Mouse (Mus musculus) forebrain, postnatal 0 days (tissue): ENCODE measurements around the gene Rimbp2. TPM values are rescaled to one million over a fixed set of nuclear protein-coding genes. Genes with fewer than 3 reads are reported as not detected.

ENCODE experiments used
- ATAC-seq: fragments of 200-750 bp; cut with Nextera tagmentation; 2 replicates; pipeline ENCODE4 v1.8.0; 2017; ENCODE audit warnings: mild to moderate bottlenecking, moderate library complexity
- DNase-seq: peaks from one replicate; pipeline ENCODE4 v3.0.0-alpha.2; 2015
- H3K27ac ChIP-seq: fragments of 300-500 bp; sonication (generic); 2 replicates; pipeline ENCODE4 v1.5.1; 2014; ENCODE audit warnings: low read depth, mild to moderate bottlenecking, antibody characterized with exemption, low read length, moderate library complexity, mixed read lengths
- H3K27me3 ChIP-seq: fragments of 300-500 bp; sonication (generic); 2 replicates; pipeline ENCODE4 v1.6.1; 2014; ENCODE audit warnings: mild to moderate bottlenecking, low read length, mixed read lengths; ENCODE audit not compliant: insufficient read depth
- H3K36me3 ChIP-seq: fragments of 300-500 bp; sonication (generic); 2 replicates; pipeline ENCODE4 v1.6.1; 2014; ENCODE audit warnings: mild to moderate bottlenecking, moderate library complexity; ENCODE audit not compliant: insufficient read depth
- H3K4me1 ChIP-seq: fragments of 300-500 bp; sonication (generic); 2 replicates; pipeline ENCODE4 v1.6.1; 2014; ENCODE audit warnings: antibody characterized with exemption; ENCODE audit not compliant: insufficient read depth
- H3K4me2 ChIP-seq: fragments of 300-500 bp; sonication (generic); 2 replicates; pipeline ENCODE4 v1.6.1; 2014; ENCODE audit warnings: low read depth, mild to moderate bottlenecking, moderate library complexity
- H3K4me3 ChIP-seq: fragments of 300-500 bp; sonication (generic); 2 replicates; pipeline ENCODE4 v1.5.1; 2014; ENCODE audit warnings: low read depth, low read length, mixed read lengths
- H3K9ac ChIP-seq: fragments of 300-500 bp; sonication (generic); 2 replicates; pipeline ENCODE4 v1.6.1; 2014; ENCODE audit warnings: mild to moderate bottlenecking
- H3K9me3 ChIP-seq: fragments of 300-500 bp; sonication (generic); 2 replicates; pipeline ENCODE4 v1.6.1; 2016; ENCODE audit warnings: low read length
- CTCF ChIP-seq: sonication (generic); IDR thresholded peaks from 2 replicates; pipeline ENCODE4 v1.5.1; 2016; ENCODE audit warnings: antibody characterized with exemption, control low read depth, low read depth
- WGBS: fragments of 180-500 bp; shearing (Covaris S2); extraction: QIAGEN DNeasy Blood & Tissue Kit; methylation state at CpG from one replicate; pipeline ENCODE4 v1.1.7; 2014; 5-methylcytosine and 5-hydroxymethylcytosine counted together
- polyA plus RNA-seq: library from polyadenylated mRNA; unstranded; fragments of >200 nt; fragmentation: Nextera tagmentation; extraction: Ambion mirVana; gene quantifications from 2 replicates; pipeline ENCODE4 v1.2.1, GENCODE M21; 2015
- total RNA-seq: library from RNA; depleted of rRNA; stranded (reverse); fragments of >200 nt; gene quantifications from 2 replicates; pipeline ENCODE4 v1.2.3, GENCODE M21; 2014

Gene Rimbp2
- total and polyA plus RNA-seq, 2 experiments from 2014 or later, result 4.6 to 25.6 TPM

DNA sequence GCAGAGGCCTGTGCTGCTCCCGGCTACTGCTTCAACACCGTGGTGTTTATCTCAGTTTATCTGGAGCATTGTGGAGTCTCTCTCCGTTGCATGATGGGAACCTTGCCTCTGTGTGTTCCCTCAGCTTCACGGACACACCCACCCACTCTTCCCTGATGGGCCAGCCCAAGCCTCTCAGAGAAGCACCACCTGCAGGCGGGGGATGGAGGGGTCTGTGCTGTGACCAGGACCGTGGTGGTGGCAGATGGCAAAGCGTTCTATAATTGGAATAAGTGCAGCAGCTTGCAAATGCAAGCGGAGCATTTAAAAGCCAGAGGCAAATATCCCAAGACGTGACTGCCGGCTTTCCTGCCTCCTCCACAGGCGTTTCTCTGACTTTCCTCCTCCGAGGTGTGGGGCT, 143.3 kb downstream of the Rimbp2 start:
- Histone ChIP-seq H3K4me2 (no peak overlapping the region), H3K4me3 (no peak overlapping the region), H3K27ac (peak overlapping the region; percentile 69), H3K36me3 (no peaks in the 10 kb centered on the region), H3K27me3 (no peaks in the 10 kb centered on the region), H3K9me3 (no peaks in the 10 kb centered on the region), H3K4me1 (peaks cover 28% of the 10 kb centered on the region), H3K9ac (no peak overlapping the region)
- WGBS, result 24% methylated on average over 12 of the region's 12 CpGs
- 0 out of 2 replicates have a peak, but pooled peaks have one; percentile 9 for TF ChIP-seq CTCF
- DNase-seq (peak; percentile 70), ATAC-seq (peak; percentile 46)

DNA sequence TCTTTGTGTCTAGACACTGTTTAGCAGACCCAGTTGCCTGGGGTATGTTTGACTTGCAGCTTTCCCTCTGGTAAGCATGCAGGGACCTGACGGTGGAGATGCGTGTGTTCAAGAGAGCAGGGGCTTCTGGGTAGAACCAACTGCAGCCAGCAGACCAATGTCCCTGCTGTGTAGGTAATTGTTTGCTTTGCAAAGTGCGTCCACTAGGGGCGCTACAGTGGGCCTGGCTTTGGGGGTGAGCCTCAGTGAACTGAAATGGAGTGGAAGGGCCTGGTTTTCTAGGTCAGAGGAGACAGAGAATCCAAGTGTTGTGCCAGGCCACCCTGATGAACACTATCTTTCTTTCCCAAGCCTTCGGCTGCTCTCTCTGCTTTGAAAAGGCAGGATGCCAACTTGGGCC, 143.9 kb downstream of the Rimbp2 start:
- TF ChIP-seq CTCF, result peak; percentile 72
- Histone ChIP-seq H3K4me1 (peaks cover 28% of the 10 kb centered on the region), H3K27ac (peak overlapping the region; percentile 69), H3K4me2 (no peak overlapping the region), H3K9ac (no peak overlapping the region), H3K4me3 (no peak overlapping the region), H3K27me3 (no peaks in the 10 kb centered on the region), H3K9me3 (no peaks in the 10 kb centered on the region), H3K36me3 (no peaks in the 10 kb centered on the region)
- 40% methylated on average over 5 of the region's 5 CpGs for WGBS
- peak; percentile 59 for DNase-seq
- ATAC-seq, result no peak

DNA sequence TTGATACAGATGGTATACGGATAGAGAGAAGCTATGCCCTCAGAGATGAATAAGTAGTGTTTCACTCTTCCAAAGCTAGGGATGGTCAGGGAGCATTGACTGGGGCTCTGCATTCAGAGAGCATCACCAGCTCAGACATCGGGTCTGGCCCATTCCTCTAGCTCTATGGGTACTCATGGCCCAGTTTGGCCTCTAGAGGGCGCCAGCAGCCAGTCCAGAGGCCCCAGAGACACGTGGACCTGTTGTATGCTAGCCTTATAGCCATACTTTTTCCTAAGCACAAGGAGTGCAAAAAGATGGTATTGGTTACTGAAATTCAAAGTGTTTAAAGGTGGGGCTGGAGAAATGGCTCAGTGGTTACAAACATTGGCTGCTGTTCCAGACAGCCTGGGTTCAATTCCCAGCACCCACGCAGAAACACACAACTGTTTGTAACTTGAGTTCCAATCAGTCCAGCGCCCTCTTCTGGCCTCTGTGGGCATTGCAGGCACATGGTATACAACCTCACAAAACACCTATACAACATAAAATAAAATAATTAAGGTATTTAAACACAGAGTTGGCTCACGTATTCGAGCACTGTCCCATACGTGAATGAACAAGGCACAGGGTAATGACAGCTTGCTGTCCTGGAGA, 144.6 kb downstream of the Rimbp2 start:
- peaks cover 28% of the 10 kb centered on the region for H3K4me1 ChIP-seq
- H3K4me2 ChIP-seq, result no peak overlapping the region
- H3K27me3 ChIP-seq, result no peaks in the 10 kb centered on the region
- DNase-seq, result peak; percentile 69
- no peak overlapping the region for H3K27ac ChIP-seq
- peak; percentile 57 for TF ChIP-seq CTCF
- no peak overlapping the region for H3K9ac ChIP-seq
- no peak overlapping the region for H3K4me3 ChIP-seq
- H3K9me3 ChIP-seq, result no peaks in the 10 kb centered on the region
- no peak for ATAC-seq
- WGBS, result 59% methylated on average over 9 of the region's 9 CpGs
- H3K36me3 ChIP-seq, result no peaks in the 10 kb centered on the region

DNA sequence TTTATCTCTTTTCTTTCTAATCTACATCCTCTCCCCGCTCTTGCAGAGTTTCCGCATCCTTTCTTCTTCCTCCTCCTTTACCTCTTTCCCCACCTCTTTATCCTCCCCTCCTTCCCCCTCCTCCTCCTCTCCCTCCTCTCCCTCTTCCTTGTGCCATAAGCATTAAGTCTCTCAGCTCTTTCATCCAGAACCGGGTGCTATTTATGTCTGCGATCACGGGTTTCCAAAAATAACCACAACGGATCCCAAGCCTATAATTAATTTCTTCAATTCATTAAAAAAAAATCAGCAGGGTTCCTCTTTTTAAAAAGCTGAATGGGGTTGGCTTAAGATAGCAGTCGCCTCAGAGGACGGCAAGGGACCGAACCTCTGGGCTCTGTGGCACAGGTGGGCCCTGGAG, 145.9 kb downstream of the Rimbp2 start:
- no peaks in the 10 kb centered on the region for H3K27me3 ChIP-seq
- no peaks in the 10 kb centered on the region for H3K9me3 ChIP-seq
- H3K9ac ChIP-seq, result no peak overlapping the region
- 36% methylated on average over 9 of the region's 9 CpGs for WGBS
- no peak overlapping the region for H3K4me2 ChIP-seq
- no peak for ATAC-seq
- no peaks in the 10 kb centered on the region for H3K36me3 ChIP-seq
- no peak for TF ChIP-seq CTCF
- DNase-seq, result peak; percentile 50
- peaks cover 28% of the 10 kb centered on the region for H3K4me1 ChIP-seq
- no peak overlapping the region for H3K4me3 ChIP-seq
- H3K27ac ChIP-seq, result 0 out of 2 replicates have a peak overlapping the region, but pooled peaks have one; percentile 23

DNA sequence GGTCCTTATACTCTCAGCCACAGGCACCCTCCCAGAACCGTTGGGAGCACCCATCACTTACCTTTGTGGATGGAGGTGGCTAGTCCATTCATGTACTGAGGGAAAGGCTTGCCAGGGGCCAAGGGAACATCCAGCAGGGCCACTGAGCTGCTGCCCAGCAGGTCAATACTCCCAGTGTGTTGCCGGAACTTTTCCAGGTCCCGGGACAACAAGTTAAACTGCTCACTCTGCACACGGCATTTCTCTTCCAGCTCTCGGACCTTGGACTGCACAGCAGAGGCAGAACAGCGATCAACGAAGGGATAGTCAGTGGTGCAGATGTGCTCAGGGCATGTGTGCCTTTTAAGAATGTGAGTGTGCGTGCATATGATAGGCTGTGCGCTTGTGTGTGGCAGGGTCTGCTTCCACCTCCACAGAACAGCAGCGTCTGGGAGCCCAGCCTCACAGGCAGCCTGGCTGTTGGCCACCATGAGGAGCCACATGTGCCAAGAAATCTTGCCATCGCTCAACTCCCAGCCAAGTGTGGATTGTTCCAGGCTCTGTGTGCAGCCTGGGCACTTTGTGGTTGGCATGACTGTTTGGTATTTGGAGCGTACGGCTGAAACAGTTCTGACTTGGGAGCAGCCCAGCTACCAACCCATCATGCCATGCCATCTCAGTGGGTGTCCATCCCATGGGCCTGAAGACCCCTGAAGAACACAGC, 146.8 kb downstream of the Rimbp2 start:
- Histone ChIP-seq H3K27ac (peak overlapping the region; percentile 23; the same call in 1 of the 2 replicates), H3K4me2 (no peak overlapping the region), H3K4me1 (peaks cover 28% of the 10 kb centered on the region), H3K4me3 (no peak overlapping the region), H3K27me3 (no peaks in the 10 kb centered on the region), H3K9me3 (no peaks in the 10 kb centered on the region), H3K9ac (no peak overlapping the region), H3K36me3 (no peaks in the 10 kb centered on the region)
- peak; percentile 93 for DNase-seq
- ATAC-seq, result peak; percentile 83
- 54% methylated on average over 13 of the region's 13 CpGs for WGBS
- TF ChIP-seq CTCF, result no peak

DNA sequence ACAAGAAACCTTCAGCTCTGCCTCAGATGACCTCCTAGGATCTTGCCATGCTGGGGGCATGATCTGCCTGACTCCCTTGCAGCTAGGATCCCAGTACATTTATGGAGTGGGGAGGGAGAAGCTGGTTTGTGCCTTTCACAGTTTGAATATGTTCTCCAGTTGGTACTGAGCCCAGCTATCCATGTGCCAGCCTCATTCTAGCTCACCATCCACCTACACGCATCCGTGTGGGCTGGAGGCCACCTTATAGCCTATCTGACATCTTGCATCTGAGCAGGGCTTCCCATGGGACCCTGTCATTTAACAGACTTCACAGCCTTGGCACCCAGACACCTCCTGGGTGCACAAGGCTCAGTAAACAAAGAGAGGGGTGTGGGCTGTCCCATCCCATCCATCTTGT, 148.2 kb downstream of the Rimbp2 start:
- Histone ChIP-seq H3K27ac (no peak overlapping the region), H3K4me1 (peaks cover 20% of the 10 kb centered on the region), H3K27me3 (no peaks in the 10 kb centered on the region), H3K9ac (no peak overlapping the region), H3K4me3 (no peak overlapping the region), H3K9me3 (no peaks in the 10 kb centered on the region), H3K4me2 (no peak overlapping the region), H3K36me3 (no peaks in the 10 kb centered on the region)
- no peak for ATAC-seq
- WGBS, result 78% methylated on average over 2 of the region's 2 CpGs
- TF ChIP-seq CTCF, result no peak
- DNase-seq, result no peak

DNA sequence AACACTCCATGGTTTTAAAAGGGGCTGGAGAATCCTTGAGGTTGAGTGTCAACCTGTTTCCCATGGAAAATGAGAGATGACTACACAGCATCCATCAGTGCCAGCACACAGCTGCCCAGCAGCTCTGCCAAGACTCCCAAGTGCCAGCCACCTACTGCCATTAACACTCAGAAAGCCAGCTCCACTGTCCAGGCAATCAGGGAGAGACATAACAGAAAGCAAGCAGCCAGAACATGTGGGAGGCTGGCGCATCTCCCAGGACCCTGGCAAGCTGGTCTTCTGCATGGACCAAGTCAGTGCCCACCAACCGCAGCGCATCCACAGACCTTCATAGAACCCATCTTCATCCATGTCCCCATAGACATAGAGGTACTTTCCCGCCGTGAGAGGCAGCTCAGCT, 152.7 kb downstream of the Rimbp2 start:
- no peak overlapping the region for H3K4me3 ChIP-seq
- peaks cover 10% of the 10 kb centered on the region for H3K36me3 ChIP-seq
- WGBS, result 86% methylated on average over 5 of the region's 5 CpGs
- no peaks in the 10 kb centered on the region for H3K27me3 ChIP-seq
- H3K9me3 ChIP-seq, result no peaks in the 10 kb centered on the region
- ATAC-seq (no peak), DNase-seq (no peak)
- no peak overlapping the region for H3K9ac ChIP-seq
- H3K4me1 ChIP-seq, result no peaks in the 10 kb centered on the region
- TF ChIP-seq CTCF, result no peak
- H3K4me2 ChIP-seq, result no peak overlapping the region
- H3K27ac ChIP-seq, result no peak overlapping the region
